Mouse (Mus musculus) liver, postnatal 0 days (tissue): ENCODE measurements around the gene Rps26. TPM values are rescaled to one million over a fixed set of nuclear protein-coding genes. Genes with fewer than 3 reads are reported as not detected.
"Not testable (repeated sequence)": the region's sequence is repeated elsewhere in the genome, so short reads cannot be mapped to it uniquely, and the experiment has no call there.

Experiments
- ATAC-seq: fragments of 200-750 bp; cut with Nextera tagmentation; 2 replicates; pipeline ENCODE4 v1.8.0; 2017; ENCODE audit warnings: mild to moderate bottlenecking, moderate library complexity
- DNase-seq: peaks from one replicate; pipeline ENCODE4 v3.0.0-alpha.2; 2016
- H3K27ac ChIP-seq: fragments of 300-500 bp; sonication (generic); 2 replicates; pipeline ENCODE4 v1.5.1; 2014; ENCODE audit warnings: antibody characterized with exemption, moderate library complexity, mild to moderate bottlenecking, low read depth
- H3K27me3 ChIP-seq: fragments of 300-500 bp; sonication (generic); 2 replicates; pipeline ENCODE4 v1.6.1; 2014; ENCODE audit warnings: low read length, control low read depth, mixed read lengths; ENCODE audit not compliant: insufficient read depth
- H3K36me3 ChIP-seq: fragments of 300-500 bp; sonication (generic); replicated peaks from 2 replicates; pipeline ENCODE4 v1.6.1; 2014; ENCODE audit warnings: mild to moderate bottlenecking, control low read depth, low read length, moderate library complexity, mixed read lengths; ENCODE audit not compliant: insufficient read depth
- H3K4me1 ChIP-seq: fragments of 300-500 bp; sonication (generic); 2 replicates; pipeline ENCODE4 v1.6.1; 2014; ENCODE audit warnings: antibody characterized with exemption, mild to moderate bottlenecking, control low read depth; ENCODE audit not compliant: insufficient read depth
- H3K4me2 ChIP-seq: fragments of 300-500 bp; sonication (generic); 2 replicates; pipeline ENCODE4 v1.6.1; 2014; ENCODE audit warnings: low read depth, mild to moderate bottlenecking, low read length, moderate library complexity, mixed read lengths
- H3K4me3 ChIP-seq: fragments of 300-500 bp; sonication (generic); 2 replicates; pipeline ENCODE4 v1.5.1; 2014; ENCODE audit warnings: low read depth, low read length
- H3K9ac ChIP-seq: fragments of 300-500 bp; sonication (generic); replicated peaks from 2 replicates; pipeline ENCODE4 v1.6.1; 2014; ENCODE audit warnings: mild to moderate bottlenecking, moderate library complexity
- H3K9me3 ChIP-seq: fragments of 300-500 bp; sonication (generic); 2 replicates; pipeline ENCODE4 v1.6.1; 2016; ENCODE audit warnings: mild to moderate bottlenecking, control low read depth, low read length, mixed read lengths
- CTCF ChIP-seq: sonication (generic); IDR thresholded peaks from 2 replicates; pipeline ENCODE4 v1.5.1; 2016; ENCODE audit warnings: antibody characterized with exemption, low read depth
- EP300 ChIP-seq: IDR thresholded peaks from 2 replicates; pipeline ENCODE4 v1.6.1; 2016; ENCODE audit warnings: antibody characterized with exemption, low read depth, mild to moderate bottlenecking
- WGBS: fragments of 180-500 bp; shearing (Covaris S2); extraction: QIAGEN DNeasy Blood & Tissue Kit; methylation state at CpG from one replicate; pipeline ENCODE4 v1.1.7; 2014; ENCODE audit not compliant: insufficient replicate concordance; 5-methylcytosine and 5-hydroxymethylcytosine counted together
- polyA plus RNA-seq: library from polyadenylated mRNA; unstranded; fragments of >200 nt; fragmentation: Nextera tagmentation; extraction: Ambion mirVana; gene quantifications from 2 replicates; pipeline ENCODE4 v1.2.1, GENCODE M21; 2015

Gene Rps26
- polyA plus RNA-seq, 1 experiment from 2014 or later = 469 TPM

GRCm38 (mm10) chr10:128625287-128625894, 1.2 kb downstream of the Rps26 start:
- peak overlapping the region; percentile 66; the same call in 1 of the 2 replicates for H3K27ac ChIP-seq
- 19% methylated on average over 7 of the region's 7 CpGs for WGBS

DNA sequence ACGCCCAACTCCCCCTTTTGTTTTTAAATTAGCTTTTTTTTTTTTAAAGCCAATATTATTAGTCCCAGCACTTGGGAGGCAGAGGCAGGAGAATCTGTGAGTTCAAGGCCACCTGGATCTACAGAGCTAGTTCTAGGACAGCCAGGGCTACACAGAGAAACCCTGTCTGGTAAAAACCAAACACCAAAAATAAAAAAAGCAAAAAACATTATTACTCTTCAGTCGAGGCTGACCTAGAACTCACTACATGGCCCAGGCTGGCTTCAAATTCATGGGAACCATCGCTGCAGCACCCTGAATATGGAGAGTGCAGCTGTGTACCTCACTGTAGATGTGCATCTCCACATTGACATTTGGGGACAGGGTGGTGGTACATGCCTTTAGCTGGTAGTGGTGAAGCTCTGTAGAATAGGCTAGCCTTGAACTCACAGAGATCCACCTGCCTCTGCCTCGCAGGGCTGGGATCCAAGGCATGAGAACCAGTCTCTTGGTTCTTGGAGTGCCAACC, 3.4 kb downstream of the Rps26 start:
- not testable (repeated sequence) for H3K9ac ChIP-seq, H3K4me2 ChIP-seq, H3K27ac ChIP-seq, H3K4me3 ChIP-seq, ATAC-seq, DNase-seq, H3K9me3 ChIP-seq, H3K27me3 ChIP-seq
- peaks cover 10% of the 10 kb centered on the region for H3K4me1 ChIP-seq
- WGBS = 92% methylated on average over 4 of the region's 4 CpGs
- peaks cover 12% of the 10 kb centered on the region for H3K36me3 ChIP-seq

More at GRCm38 (mm10) chr10:128625287-128625894, 1.2 kb downstream of the Rps26 start:
- peaks cover 16% of the 10 kb centered on the region for H3K4me1 ChIP-seq
- H3K27me3 ChIP-seq = no peaks in the 10 kb centered on the region
- peak overlapping the region; percentile 81 for H3K4me3 ChIP-seq
- ATAC-seq (peak; percentile 14; the same call in 1 of the 2 replicates), DNase-seq (no peak)
- peak overlapping the region; percentile 82 for H3K9ac ChIP-seq
- peaks cover 12% of the 10 kb centered on the region for H3K36me3 ChIP-seq
- TF ChIP-seq CTCF = no peak
- TF ChIP-seq EP300 = no peak
- H3K4me2 ChIP-seq = peak overlapping the region; percentile 88
- H3K9me3 ChIP-seq = no peaks in the 10 kb centered on the region

DNA sequence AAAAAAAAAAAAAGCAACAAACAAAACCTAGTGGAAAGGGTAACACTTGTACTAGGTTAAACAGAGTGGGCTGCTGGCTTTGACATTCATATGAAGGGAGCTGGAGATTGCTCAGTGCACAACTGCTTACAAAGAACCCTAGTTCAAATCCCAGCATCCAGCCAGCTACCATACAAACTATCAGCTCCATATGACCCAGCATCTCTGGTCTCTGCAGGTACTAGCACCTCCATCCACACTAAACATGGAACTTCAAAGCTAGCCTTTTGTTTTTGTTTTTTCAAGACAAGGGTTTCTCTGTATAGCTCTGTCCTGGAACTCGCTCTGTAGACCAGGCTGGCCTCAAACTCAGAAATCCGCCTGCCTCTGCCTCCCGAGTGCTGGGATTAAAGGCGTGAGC, 3.8 kb downstream of the Rps26 start:
- Histone ChIP-seq H3K4me1 (peaks cover 7% of the 10 kb centered on the region), H3K27ac (no peak overlapping the region), H3K36me3 (peaks cover 12% of the 10 kb centered on the region), H3K9ac (no peak overlapping the region), H3K4me3 (no peak overlapping the region), H3K27me3 (no peaks in the 10 kb centered on the region), H3K9me3 (no peaks in the 10 kb centered on the region), H3K4me2 (no peak overlapping the region)
- DNase-seq (no peak), ATAC-seq (no peak)
- WGBS = 88% methylated on average over 4 of the region's 4 CpGs
- TF ChIP-seq CTCF (no peak), EP300 (no peak)

DNA sequence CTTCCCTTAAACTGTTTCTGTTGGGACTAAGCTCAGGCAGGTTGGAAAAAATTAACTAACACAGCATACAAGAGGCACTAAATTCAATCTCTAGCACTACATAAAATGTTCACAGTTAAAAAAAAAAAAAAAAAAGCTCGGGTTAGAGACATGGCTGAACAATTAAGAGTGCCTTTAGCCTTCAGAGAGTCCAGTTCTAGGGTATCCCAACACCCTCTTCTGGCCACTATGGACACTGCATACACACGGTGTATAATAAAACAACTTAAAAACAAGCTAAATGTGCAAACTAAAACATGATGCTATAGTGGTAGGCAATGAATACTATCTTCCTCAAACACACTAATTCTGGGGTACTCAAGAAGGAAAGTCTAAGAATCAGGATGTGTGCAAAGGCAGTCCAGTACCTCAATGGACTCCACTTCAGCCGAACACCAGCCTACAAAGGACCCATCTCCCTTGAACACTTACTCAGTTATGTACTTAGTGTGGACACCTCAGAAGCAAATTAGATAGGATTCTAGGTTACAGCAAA, 4.5 kb downstream of the Rps26 start:
- H3K4me1 ChIP-seq = peaks cover 7% of the 10 kb centered on the region
- no peak overlapping the region for H3K4me3 ChIP-seq
- no peak overlapping the region for H3K27ac ChIP-seq
- H3K36me3 ChIP-seq = peaks cover 12% of the 10 kb centered on the region
- TF ChIP-seq EP300 = no peak
- TF ChIP-seq CTCF = peak; percentile 31
- no peak overlapping the region for H3K9ac ChIP-seq
- DNase-seq (no peak), ATAC-seq (no peak)
- no peaks in the 10 kb centered on the region for H3K9me3 ChIP-seq
- no peak overlapping the region for H3K4me2 ChIP-seq
- 77% methylated on average over 3 of the region's 3 CpGs for WGBS
- H3K27me3 ChIP-seq = no peaks in the 10 kb centered on the region

GRCm38 (mm10) chr10:128620241-128620640, 6.3 kb downstream of the Rps26 start:
- peaks cover 12% of the 10 kb centered on the region for H3K36me3 ChIP-seq
- DNase-seq = no peak
- ATAC-seq = no peak
- H3K4me1 ChIP-seq = peaks cover 3% of the 10 kb centered on the region
- H3K4me3 ChIP-seq = no peak overlapping the region
- no peak overlapping the region for H3K4me2 ChIP-seq
- no peaks in the 10 kb centered on the region for H3K9me3 ChIP-seq
- H3K27me3 ChIP-seq = no peaks in the 10 kb centered on the region
- no peak for TF ChIP-seq EP300
- TF ChIP-seq CTCF = no peak
- H3K9ac ChIP-seq = no peak overlapping the region
- no peak overlapping the region for H3K27ac ChIP-seq

GRCm38 (mm10) chr10:128619148-128619547, 7.4 kb downstream of the Rps26 start:
- not testable (repeated sequence) for H3K9me3 ChIP-seq, H3K27me3 ChIP-seq, H3K36me3 ChIP-seq, H3K9ac ChIP-seq, H3K27ac ChIP-seq, DNase-seq, ATAC-seq, H3K4me3 ChIP-seq, H3K4me1 ChIP-seq, H3K4me2 ChIP-seq
- WGBS = 78% methylated on average over 5 of the region's 5 CpGs

DNA sequence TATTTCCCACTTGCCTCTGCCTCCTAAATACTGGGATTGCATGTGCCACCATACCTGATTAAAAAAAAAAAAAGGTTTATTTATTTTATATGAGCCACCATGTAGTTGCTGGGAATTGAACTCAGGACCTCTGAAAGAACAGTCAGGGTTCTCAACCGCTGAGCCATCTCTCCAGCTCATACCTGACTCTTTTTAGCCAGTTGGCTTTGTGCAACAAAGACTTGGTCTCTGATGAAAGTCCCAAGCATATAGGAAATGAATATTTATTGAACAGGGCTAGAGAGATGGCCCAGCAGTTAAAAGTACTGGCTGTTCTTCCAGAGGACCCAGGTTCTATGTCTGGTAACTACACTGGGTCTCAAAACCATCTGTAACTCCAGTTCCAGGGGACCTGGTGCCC, 8.0 kb downstream of the Rps26 start:
- Histone ChIP-seq H3K27ac (no peak overlapping the region), H3K4me3 (no peak overlapping the region), H3K4me2 (no peak overlapping the region), H3K4me1 (no peaks in the 10 kb centered on the region), H3K9ac (no peak overlapping the region), H3K36me3 (no peaks in the 10 kb centered on the region), H3K27me3 (no peaks in the 10 kb centered on the region), H3K9me3 (no peaks in the 10 kb centered on the region)
- WGBS = 72% methylated on average over 1 of the region's 1 CpGs
- DNase-seq (no peak), ATAC-seq (no peak)
- TF ChIP-seq CTCF = no peak
- no peak for TF ChIP-seq EP300

- H3K27me3 ChIP-seq, H3K4me3 ChIP-seq, H3K36me3 ChIP-seq, H3K4me2 ChIP-seq, H3K4me1 ChIP-seq, ATAC-seq, H3K27ac ChIP-seq, H3K9me3 ChIP-seq, DNase-seq, H3K9ac ChIP-seq: not testable (repeated sequence)
- WGBS = 83% methylated on average over 6 of the region's 7 CpGs
Observed at GRCm38 (mm10) chr10:128615798-128616448, 10.6 kb downstream of the Rps26 start.
